Mouse (Mus musculus) stomach, postnatal 0 days (tissue): ENCODE data around the gene Med17.

Source experiments
- CTCF ChIP-seq: IDR thresholded peaks from 2 replicates; pipeline ENCODE4 v1.5.1; 2016; ENCODE audit warnings: antibody characterized with exemption, low read depth, mild to moderate bottlenecking, moderate library complexity
- EP300 ChIP-seq: optimal IDR thresholded peaks from 2 replicates; pipeline ENCODE3; 2016; ENCODE audit warnings: antibody characterized with exemption

DNA sequence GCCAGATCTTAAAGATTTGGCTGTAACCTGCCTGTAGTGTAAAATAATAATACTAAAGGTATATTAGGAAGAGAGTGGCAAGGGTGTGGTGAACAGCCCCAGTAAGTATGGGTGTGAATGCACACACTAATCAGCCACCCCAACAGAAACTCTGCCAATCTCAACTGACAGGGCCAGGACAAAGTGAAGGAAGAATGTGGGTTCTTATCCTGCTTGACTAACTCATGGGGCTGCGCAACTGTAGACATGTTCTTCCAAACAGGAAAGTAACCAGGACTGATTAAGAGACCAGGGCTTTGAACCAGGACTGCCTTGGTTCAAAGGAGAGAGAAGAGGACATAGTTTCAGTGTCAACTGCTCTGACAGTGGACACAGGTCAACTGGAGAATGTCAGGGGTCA lies 37.6 kb downstream of the Med17 start:
- no peak for TF ChIP-seq CTCF
- TF ChIP-seq EP300: no peak
